Mouse (Mus musculus): ENCODE measurements around the gene Daam2.

DNA sequence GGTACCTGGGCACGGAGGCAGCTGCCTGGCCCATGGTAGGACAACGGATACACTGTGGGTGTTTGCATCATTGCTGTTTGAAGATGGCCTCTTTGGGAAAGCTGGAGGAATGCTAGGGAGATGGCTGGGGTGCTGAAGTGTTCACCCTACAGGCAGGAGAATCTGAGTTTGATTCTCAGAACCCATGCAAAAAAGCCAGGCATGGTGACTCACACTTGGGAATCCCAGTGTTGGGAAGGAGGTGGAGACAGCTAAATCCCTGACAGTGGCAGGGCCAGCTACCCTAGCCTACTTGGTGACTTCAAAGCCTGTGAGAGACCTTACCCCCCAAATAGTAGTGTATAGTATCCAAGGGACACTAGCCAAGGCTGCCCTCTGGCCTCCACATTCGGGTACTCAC is 49.0 kb downstream of the Daam2 start:
- TF ChIP-seq CTCF (conservative IDR thresholded peaks at IDR 0.05; ENCODE audit: insufficient read depth, insufficient read length, low read depth, low read length), result no peak
- no peak for TF ChIP-seq POLR2A (IDR thresholded peaks at IDR 0.05; ENCODE audit: low read depth, low read length)
